Mouse (Mus musculus) urinary bladder, postnatal 36 days (tissue): ENCODE measurements around the gene Plekhm1.

Experiments
- DNase-seq, 2 experiments: peaks; one replicate each; pipeline ENCODE4 v3.0.0; 2022; ENCODE audit warnings: low spot score in 2 of 2, mixed read lengths in 1 of 2

Gene Plekhm1

DNA sequence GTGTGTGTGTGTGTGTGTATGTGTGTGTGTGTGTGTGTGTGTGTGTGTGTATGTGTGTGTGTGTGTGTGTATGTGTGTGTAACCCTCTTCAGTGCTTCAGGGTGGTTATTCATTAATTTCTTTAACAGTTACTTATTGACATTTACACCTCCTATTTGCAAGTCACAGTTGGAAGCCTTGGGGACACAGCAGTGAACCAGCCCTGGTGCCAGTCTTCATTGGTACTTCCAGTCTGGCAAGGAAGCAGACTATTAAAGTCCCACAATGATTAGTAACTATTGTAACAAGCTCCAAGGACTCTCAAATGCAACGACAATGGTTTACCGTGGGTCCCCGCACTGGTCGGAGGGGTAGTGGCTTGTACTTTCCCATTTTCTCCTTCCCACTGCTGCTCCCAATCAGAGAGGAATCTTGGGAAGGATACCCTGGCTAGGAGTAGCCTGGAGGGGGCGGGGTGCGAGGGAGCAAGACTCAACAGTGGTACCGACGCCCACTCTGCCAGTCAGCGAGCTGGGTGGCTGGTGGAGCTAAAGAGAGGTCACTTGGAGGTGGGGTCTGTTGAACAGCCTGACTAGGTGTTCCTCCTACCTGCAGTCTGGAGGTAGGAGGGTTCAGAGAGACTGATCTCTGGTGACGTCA, 97.6 kb downstream of the Plekhm1 start:
- DNase-seq = no peak
